ENCODE assay signal across 1 mouse cellular context in genomic region chr11:48806856-48807562, GRCm38 (mm10).
TF ChIP-seq lines count a peak whose summit lies in the region.

No protein-coding gene starts in this region.

TF ChIP-seq in CH12.LX, 34 proteins besides CTCF, POLR2A, EP300 and RAD21:
- TF ChIP-seq SMC3 (IDR thresholded peaks at IDR 0.05; ENCODE audit: low read depth, low read length) (0 out of 2 replicates have a peak, but pooled peaks have one; percentile 1), POLR2AphosphoS2 (IDR thresholded peaks at IDR 0.05; ENCODE audit: low read depth, low read length) (peak; percentile 93), BHLHE40 (IDR thresholded peaks at IDR 0.05; ENCODE audit: low read depth, low read length) (no peak), HCFC1 (IDR thresholded peaks at IDR 0.05; ENCODE audit: low read depth, low read length) (no peak), PAX5 (IDR thresholded peaks at IDR 0.05; ENCODE audit: low read length) (no peak), ELF1 (IDR thresholded peaks at IDR 0.05; ENCODE audit: low read depth, low read length) (0 out of 2 replicates have a peak, but pooled peaks have one; percentile 11), NELFE (IDR thresholded peaks at IDR 0.05; ENCODE audit: low read depth, low read length) (no peak), MYC (IDR thresholded peaks at IDR 0.05; ENCODE audit: low read depth, low read length) (peak; percentile 13; the same call in 1 of the 2 replicates), MAFK (IDR thresholded peaks at IDR 0.05; ENCODE audit: insufficient replicate concordance, low read length) (no peak), GABPA (IDR thresholded peaks at IDR 0.05; ENCODE audit: insufficient replicate concordance, low read depth, low read length) (no peak), MXI1 (IDR thresholded peaks at IDR 0.05; ENCODE audit: low read depth, low read length) (0 out of 2 replicates have a peak, but pooled peaks have one; percentile 3), NRF1 (IDR thresholded peaks at IDR 0.05; ENCODE audit: low read depth, low read length) (no peak), ZMIZ1 (IDR thresholded peaks at IDR 0.05; ENCODE audit: low read depth, low read length) (peak; percentile 80), E2F4 (IDR thresholded peaks at IDR 0.05; ENCODE audit: insufficient replicate concordance, low read depth, low read length) (no peak), CHD1 (IDR thresholded peaks at IDR 0.05; ENCODE audit: low read depth, low read length) (no peak), USF1 (IDR thresholded peaks at IDR 0.05; ENCODE audit: low read depth, low read length) (no peak), MEF2A (IDR thresholded peaks at IDR 0.05; ENCODE audit: borderline replicate concordance, low read depth, low read length) (no peak), MAZ (IDR thresholded peaks at IDR 0.05; ENCODE audit: low read depth, low read length) (0 out of 2 replicates have a peak, but pooled peaks have one; percentile 6), ZNF384 (IDR thresholded peaks at IDR 0.05; ENCODE audit: low read depth, low read length) (no peak), UBTF (IDR thresholded peaks at IDR 0.05; ENCODE audit: low read depth, low read length) (no peak), MAX (IDR thresholded peaks at IDR 0.05; ENCODE audit: low read length) (no peak), KAT2A (IDR thresholded peaks at IDR 0.05; ENCODE audit: insufficient replicate concordance, low read length) (no peak), RCOR1 (conservative IDR thresholded peaks at IDR 0.05; ENCODE audit: low read depth, low read length) (peak; percentile 76; the same call in 1 of the 2 replicates), USF2 (conservative IDR thresholded peaks at IDR 0.05; ENCODE audit: low read depth, low read length) (no peak), ZKSCAN1 (IDR thresholded peaks at IDR 0.05; ENCODE audit: borderline replicate concordance, low read depth, low read length) (no peak), TBP (conservative IDR thresholded peaks at IDR 0.05; ENCODE audit: low read depth, low read length) (no peak), ZC3H11A (IDR thresholded peaks at IDR 0.05; ENCODE audit: low read depth, low read length) (no peak), IRF4 (IDR thresholded peaks at IDR 0.05; ENCODE audit: low read depth, low read length) (no peak), JUND (conservative IDR thresholded peaks at IDR 0.05; ENCODE audit: low read depth, low read length) (no peak), JUN (IDR thresholded peaks at IDR 0.05; ENCODE audit: insufficient read depth, low read depth, low read length) (no peak), TCF12 (IDR thresholded peaks at IDR 0.05; ENCODE audit: low read depth, low read length) (no peak), SIN3A (IDR thresholded peaks at IDR 0.05; ENCODE audit: low read length) (peak; percentile 28; the same call in 1 of the 2 replicates), CHD2 (IDR thresholded peaks at IDR 0.05; ENCODE audit: low read length) (peak; percentile 76; the same call in 1 of the 2 replicates), ETS1 (conservative IDR thresholded peaks at IDR 0.05; ENCODE audit: low read depth, low read length) (no peak)
